Mouse (Mus musculus) MN1 (cell line): ENCODE data around the gene Grin3b.

Experiments used
- DNase-seq: peaks from one replicate; pipeline ENCODE4 v3.0.0-alpha.2; 2016; ENCODE audit warnings: low spot score

Grin3b gene

DNA sequence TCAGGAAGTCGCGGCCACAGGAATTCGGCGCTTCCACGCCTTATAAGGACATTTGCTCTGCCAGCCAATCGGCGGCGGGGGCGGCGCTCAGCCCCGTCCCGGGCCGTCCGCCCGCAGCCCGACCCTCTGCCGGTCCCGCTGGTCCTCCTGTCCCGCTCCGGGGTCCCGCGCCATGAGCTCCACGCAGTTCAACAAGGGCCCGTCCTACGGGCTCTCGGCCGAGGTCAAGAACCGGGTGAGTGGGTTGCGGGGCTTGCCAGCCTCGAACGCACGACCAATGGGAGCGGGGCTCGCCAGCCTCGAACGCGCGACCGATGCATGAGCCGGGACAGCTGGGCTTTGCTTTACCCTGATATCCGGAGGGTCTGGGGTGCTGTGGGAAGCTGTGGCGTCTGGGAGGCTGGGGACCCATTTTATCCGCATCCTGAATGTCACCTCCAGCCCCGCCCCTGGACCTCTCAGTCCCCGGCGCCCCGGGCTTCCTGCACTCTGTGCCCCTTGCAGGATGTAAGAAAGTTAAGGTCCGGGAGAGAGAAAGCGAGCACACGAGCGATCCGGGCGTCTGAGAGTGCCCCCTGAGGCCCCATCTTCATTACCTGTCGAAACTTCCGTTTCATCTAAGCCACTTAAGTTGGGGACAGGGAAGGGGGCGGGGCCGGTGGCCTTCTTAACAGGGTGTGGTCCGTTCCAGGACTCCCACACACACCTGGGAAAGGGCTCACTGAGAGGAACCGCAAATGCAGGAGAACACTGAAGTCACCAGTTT is 18.2 kb downstream of the Grin3b start, which contains the start of gene Cnn2:
Cnn2 (plus strand) TSS at position 79 of the 766 bp plus-strand sequence.
- no peak for DNase-seq

GRCm38 (mm10) chr10:79989272-79989786 is 18.8 kb downstream of the Grin3b start:
- DNase-seq: no peak

GRCm38 (mm10) chr10:79989870-79990269 is 19.4 kb downstream of the Grin3b start:
- no peak for DNase-seq

DNA sequence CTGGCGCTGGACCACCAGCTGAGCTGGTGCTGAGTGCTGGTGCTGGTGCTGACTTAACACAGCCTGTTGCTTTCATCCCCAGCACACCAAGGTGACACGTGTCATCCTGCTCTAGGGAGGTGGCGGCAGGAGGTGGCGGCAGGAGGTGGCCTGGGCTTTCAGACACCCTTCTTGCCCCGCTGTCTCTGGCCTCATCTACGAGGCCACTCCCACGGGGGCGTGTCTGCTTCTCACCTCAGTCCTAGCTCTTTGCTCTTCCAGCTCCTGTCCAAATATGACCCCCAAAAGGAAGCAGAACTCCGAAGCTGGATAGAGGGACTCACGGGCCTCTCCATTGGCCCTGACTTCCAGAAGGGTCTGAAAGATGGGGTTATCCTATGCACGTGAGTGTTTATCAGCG is 20.6 kb downstream of the Grin3b start:
- no peak for DNase-seq

DNA sequence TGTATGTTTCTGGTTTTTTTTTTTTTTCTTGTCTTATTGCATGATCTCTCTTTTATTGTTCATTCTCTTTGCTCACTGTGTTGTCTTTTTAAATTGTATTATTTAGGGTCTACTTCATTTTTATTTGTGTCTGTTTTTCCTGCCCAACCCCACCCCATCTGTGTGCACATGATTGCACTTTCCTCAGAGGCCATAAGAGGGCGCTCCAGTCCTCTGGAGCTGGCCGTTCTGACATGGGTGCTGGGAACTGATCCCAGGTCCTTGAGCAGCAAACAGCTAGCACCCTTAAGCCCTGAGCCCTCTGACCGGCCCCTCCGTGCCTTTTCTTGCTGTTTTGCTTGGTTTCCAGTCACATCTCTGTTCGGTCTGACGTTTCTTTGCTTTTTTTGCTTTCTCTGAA is 21.0 kb downstream of the Grin3b start:
- DNase-seq: no peak

DNA sequence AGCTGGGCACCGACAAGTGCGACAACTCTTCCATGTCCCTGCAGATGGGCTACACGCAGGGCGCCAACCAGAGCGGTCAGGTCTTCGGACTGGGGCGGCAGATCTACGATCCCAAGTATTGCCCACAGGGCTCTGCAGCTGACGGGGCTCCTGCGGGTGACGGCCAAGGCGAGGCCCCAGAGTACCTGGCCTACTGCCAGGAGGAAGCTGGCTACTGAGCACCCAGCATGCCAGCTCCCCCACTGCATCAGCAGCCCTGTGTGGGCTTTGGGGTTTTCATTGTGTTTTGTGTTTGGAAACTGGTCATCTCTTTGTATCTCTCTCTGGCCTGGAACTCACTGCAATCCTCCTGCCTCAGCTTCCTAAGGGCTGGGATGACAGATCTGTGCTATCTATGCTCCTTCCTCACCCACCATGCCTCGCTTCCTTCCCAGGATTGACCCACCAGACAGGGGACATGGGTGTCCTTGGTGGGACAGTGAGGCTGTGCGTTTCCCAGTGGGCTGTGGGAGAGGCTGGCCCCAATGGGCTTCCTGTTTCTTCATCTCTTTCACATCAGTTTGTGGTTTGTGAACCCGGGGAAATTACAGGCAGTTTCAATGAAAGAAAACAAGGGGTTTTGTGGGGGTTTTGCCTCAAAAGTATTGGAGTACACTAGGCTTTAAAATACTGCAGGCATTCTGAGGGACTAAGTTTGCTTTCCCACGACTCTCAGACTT is 24.0 kb downstream of the Grin3b start:
- DNase-seq: peak; percentile 65

- DNase-seq: no peak
These were observed 25.1 kb downstream of the Grin3b start for GRCm38 (mm10) chr10:79995636-79996035.

- peak; percentile 98 for DNase-seq
These were observed 25.9 kb downstream of the Grin3b start, which contains the start of gene Abca7 for GRCm38 (mm10) chr10:79996272-79997033. Abca7 (plus strand) TSS chr10:79996494.

DNA sequence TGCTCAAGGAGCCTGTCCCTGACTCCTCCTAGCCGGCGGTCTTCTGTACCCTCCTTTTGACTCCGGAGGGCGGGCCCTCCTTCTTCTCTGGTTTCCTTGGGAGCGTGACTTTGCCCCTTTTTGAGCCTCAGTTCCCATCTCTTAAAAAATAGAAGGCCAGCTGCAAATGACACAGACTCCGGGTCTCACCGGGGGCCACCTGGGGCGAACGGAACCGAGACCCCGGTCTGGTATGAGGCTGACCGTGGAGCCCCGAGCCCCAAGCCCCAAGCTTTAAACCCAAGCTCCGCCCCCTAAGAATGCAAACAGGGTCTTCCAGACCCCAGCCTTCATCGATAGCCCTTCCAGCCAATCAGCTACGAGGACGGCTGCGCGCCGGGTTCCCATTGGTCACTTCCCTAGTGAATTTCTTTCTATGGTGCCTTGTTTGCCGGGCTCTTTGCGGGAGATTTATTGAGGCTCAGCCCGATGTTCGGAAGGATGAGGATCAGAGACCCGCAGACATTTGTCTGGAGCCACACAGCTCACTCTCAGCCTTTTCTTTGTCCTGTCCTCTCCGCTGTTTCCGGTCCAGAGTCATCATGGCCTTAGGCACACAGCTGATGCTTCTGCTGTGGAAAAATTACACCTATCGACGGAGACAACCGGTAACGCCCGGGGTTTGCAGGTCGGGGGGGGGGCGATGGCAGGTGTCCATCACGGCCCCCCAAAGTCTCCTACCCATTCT is 26.7 kb downstream of the Grin3b start:
- peak; percentile 93 for DNase-seq

DNA sequence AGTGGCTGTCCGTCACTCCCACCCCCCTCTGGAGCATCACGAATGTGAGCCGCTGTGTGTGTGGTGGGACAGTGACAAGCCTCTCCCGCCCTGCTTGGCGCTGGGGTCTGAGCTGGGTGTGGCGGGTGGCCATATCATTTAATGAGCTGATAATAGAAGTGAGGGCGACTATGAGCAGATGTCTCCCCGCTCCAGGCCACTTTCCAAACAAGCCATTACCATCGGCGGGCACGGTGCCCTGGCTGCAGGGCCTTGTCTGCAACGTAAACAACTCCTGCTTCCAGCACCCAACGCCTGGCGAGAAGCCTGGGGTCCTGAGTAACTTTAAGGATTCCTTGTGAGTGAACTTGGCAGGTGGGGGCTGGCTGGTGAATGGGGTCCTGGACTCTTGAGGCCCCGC is 27.3 kb downstream of the Grin3b start:
- DNase-seq: peak; percentile 86

DNA sequence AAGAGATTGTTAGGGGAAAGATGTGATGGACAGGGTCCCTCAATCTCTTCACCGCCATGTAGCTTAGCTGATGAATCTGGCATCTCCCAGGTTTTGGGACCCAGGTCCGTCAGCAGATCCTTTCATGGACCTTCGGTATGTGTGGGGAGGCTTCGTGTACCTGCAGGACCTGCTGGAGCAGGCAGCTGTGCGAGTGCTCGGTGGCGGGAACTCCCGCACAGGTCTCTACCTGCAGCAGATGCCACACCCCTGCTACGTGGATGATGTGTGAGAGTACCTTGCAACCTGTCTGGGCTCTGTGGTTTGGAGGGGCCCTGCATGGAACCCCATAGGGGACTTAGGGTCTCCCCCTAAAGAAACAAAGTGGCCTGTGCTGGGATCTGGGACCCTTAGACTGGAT is 31.4 kb downstream of the Grin3b start:
- no peak for DNase-seq

GRCm38 (mm10) chr10:80002829-80003228 is 32.3 kb downstream of the Grin3b start:
- no peak for DNase-seq

DNA sequence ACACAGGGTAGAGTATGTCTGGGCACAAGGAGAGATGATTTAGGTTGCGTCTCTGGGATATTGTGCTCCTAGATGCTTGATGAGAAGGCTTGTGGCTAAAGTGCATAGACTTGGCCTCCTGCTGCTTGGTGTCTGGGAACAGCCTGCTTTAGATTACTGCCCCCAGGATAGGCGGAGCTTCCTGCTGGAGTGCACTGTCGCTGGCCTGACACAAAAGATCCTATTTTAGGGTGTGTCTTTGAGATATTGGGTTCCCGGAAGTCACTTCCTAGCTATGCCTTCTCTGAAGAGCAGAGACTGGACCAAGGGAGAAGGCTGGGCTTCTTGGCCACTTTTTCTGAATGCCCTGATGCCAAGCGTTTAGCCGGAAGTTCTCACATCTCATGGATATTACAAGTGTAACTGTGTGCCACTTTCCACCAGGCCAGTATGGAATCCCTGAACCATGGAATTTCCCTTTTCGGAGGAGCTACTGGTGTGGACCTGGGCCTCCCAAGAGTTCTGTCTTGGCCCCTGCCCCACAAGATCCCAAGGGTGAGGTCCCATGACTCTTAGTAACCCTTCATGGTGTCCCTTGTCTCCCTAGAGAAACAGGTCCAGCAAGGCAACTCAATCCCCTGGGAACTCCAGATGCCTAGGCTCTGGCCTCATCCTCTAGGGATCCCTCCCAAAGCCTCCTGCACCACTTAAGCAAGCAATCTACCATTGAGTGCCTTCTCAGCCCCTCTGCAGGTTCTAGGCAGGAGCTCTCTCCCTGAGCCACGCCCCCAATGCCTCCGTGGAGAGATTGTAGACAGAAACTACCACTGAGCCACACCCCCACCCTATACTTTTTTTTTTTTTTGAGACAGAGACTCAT is 33.1 kb downstream of the Grin3b start:
- DNase-seq: peak; percentile 66

DNA sequence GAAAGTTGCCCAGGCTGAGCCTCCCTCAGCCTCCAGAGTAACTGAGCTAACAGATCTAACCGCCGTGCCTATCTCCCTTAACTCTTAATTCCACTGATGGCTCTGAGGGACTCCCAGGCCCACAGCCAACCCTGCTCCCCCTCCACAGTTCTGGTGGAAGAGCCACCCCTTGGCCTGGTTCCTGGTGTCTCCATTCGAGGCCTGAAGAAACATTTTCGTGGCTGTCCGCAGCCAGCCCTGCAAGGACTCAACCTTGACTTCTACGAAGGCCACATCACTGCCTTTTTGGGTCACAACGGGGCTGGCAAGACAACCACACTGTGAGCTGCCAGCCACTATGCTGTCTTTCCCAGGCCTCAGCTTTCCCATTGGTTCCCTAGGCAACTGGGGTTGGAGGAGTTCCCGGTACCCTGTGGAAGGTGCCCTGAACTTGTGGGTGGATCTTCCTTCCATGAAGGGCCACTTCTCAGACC is 33.8 kb downstream of the Grin3b start:
- no peak for DNase-seq

GRCm38 (mm10) chr10:80011740-80012139 is 41.2 kb downstream of the Grin3b start:
- no peak for DNase-seq

DNA sequence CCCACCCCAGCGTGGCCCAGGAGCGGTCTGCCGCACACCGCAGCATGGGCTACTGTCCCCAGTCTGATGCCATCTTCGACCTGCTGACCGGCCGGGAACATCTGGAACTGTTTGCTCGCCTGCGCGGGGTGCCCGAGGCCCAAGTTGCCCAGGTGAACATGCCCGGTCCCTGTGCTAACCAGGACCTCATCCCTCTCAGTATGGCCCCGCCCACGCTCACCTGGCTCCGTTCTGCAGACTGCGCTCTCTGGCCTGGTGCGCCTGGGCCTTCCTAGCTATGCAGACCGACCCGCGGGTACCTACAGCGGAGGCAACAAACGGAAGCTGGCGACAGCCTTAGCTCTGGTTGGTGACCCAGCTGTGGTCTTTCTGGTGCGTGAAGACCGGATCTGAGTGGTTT is 43.1 kb downstream of the Grin3b start:
- DNase-seq: no peak

DNA sequence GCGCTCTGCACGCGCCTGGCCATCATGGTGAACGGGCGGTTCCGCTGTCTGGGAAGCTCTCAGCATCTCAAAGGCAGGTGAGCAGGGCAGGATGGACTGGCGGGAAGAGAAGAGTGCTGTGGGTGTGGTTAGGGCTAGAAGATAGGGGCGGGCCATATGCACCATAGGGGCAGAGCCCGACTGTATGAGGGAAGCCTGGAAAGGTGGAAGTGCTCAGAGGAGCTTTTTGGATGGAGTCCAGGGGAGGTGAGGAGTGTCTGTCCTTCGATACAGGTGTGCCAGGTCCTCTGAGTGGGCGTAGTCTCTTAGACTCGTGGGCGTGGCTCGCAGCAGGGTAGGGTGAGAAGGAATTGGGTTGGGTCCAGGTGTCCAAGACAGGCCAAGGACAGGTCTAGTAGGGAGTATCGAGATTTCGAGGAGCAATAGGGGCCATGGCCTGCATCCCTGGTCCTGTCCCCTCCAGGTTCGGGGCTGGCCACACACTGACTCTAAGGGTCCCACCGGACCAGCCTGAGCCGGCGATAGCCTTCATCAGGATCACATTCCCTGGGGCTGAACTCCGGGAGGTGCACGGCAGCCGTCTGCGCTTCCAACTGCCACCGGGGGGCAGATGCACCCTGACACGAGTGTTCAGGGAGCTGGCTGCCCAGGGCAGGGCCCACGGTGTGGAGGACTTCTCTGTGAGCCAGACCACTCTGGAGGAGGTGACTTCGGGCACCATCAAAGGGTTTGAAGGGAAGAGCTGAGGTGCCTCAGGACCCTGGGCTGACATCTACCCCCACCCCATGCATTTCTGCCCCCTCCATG is 44.2 kb downstream of the Grin3b start:
- peak; percentile 70 for DNase-seq

- DNase-seq: no peak
These were observed 45.1 kb downstream of the Grin3b start for GRCm38 (mm10) chr10:80015583-80015982.

DNA sequence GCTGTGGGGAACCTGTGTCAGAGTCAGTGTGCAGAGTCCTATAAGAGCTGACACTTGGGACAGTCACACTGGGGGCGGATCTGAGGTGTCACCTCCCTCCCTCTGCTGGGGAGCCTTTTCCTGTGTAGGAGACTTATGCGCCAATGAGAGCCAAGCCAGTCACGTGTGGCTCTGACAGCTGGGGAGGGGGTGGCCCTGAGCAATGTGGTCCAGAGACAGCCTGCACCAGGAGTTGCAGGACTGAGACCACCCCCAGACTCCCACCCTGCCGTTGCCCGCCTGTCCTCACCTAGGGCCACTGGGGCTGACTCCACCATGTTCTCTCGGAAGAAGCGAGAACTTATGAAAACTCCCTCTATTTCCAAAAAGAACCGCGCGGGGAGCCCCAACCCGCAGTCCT is 46.0 kb downstream of the Grin3b start, which contains the start of gene Arhgap45:
Arhgap45 (plus strand) TSS at position 143 of the 400 bp plus-strand sequence.
- no peak for DNase-seq

DNA sequence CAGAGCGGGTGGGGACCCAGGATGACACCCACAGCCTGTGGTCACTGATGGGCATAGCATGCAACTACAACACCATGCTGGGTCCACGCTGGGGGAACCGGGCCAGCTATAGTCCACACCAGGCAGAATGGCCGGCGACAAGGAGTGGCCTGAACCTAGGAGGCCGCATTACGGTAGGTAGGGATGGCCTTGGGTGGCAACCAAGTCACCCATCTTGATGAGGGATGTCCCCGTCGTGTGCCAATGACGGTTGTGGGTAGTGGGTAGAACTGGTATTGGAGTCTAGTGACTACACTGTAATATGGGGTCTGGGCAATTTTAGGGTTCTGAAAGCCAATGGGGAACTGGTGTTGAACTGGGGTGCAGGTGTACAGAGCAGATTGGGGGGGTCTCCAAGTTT is 46.4 kb downstream of the Grin3b start:
- no peak for DNase-seq
